Mouse (Mus musculus) liver, postnatal 0 days (tissue): Measurements from ENCODE around the gene Eif4g3. TPM values are rescaled to one million over a fixed set of nuclear protein-coding genes. Genes with fewer than 3 reads are reported as not detected.

ENCODE experiments used
- ATAC-seq: fragments of 200-750 bp; cut with Nextera tagmentation; 2 replicates; pipeline ENCODE4 v1.8.0; 2017; ENCODE audit warnings: mild to moderate bottlenecking, moderate library complexity
- DNase-seq: peaks from one replicate; pipeline ENCODE4 v3.0.0-alpha.2; 2016
- H3K27ac ChIP-seq: fragments of 300-500 bp; sonication (generic); 2 replicates; pipeline ENCODE4 v1.5.1; 2014; ENCODE audit warnings: antibody characterized with exemption, moderate library complexity, mild to moderate bottlenecking, low read depth
- H3K27me3 ChIP-seq: fragments of 300-500 bp; sonication (generic); 2 replicates; pipeline ENCODE4 v1.6.1; 2014; ENCODE audit warnings: low read length, control low read depth, mixed read lengths; ENCODE audit not compliant: insufficient read depth
- H3K36me3 ChIP-seq: fragments of 300-500 bp; sonication (generic); replicated peaks from 2 replicates; pipeline ENCODE4 v1.6.1; 2014; ENCODE audit warnings: mild to moderate bottlenecking, control low read depth, low read length, moderate library complexity, mixed read lengths; ENCODE audit not compliant: insufficient read depth
- H3K4me1 ChIP-seq: fragments of 300-500 bp; sonication (generic); 2 replicates; pipeline ENCODE4 v1.6.1; 2014; ENCODE audit warnings: antibody characterized with exemption, mild to moderate bottlenecking, control low read depth; ENCODE audit not compliant: insufficient read depth
- H3K4me2 ChIP-seq: fragments of 300-500 bp; sonication (generic); 2 replicates; pipeline ENCODE4 v1.6.1; 2014; ENCODE audit warnings: low read depth, mild to moderate bottlenecking, low read length, moderate library complexity, mixed read lengths
- H3K4me3 ChIP-seq: fragments of 300-500 bp; sonication (generic); 2 replicates; pipeline ENCODE4 v1.5.1; 2014; ENCODE audit warnings: low read depth, low read length
- H3K9ac ChIP-seq: fragments of 300-500 bp; sonication (generic); replicated peaks from 2 replicates; pipeline ENCODE4 v1.6.1; 2014; ENCODE audit warnings: mild to moderate bottlenecking, moderate library complexity
- H3K9me3 ChIP-seq: fragments of 300-500 bp; sonication (generic); 2 replicates; pipeline ENCODE4 v1.6.1; 2016; ENCODE audit warnings: mild to moderate bottlenecking, control low read depth, low read length, mixed read lengths
- CTCF ChIP-seq: sonication (generic); IDR thresholded peaks from 2 replicates; pipeline ENCODE4 v1.5.1; 2016; ENCODE audit warnings: antibody characterized with exemption, low read depth
- EP300 ChIP-seq: IDR thresholded peaks from 2 replicates; pipeline ENCODE4 v1.6.1; 2016; ENCODE audit warnings: antibody characterized with exemption, low read depth, mild to moderate bottlenecking
- WGBS: fragments of 180-500 bp; shearing (Covaris S2); extraction: QIAGEN DNeasy Blood & Tissue Kit; methylation state at CpG from one replicate; pipeline ENCODE4 v1.1.7; 2014; ENCODE audit not compliant: insufficient replicate concordance; 5-methylcytosine and 5-hydroxymethylcytosine counted together
- polyA plus RNA-seq: library from polyadenylated mRNA; unstranded; fragments of >200 nt; fragmentation: Nextera tagmentation; extraction: Ambion mirVana; gene quantifications from 2 replicates; pipeline ENCODE4 v1.2.1, GENCODE M21; 2015

The Eif4g3 gene
- polyA plus RNA-seq, 1 experiment from 2014 or later = 5.8 TPM

DNA sequence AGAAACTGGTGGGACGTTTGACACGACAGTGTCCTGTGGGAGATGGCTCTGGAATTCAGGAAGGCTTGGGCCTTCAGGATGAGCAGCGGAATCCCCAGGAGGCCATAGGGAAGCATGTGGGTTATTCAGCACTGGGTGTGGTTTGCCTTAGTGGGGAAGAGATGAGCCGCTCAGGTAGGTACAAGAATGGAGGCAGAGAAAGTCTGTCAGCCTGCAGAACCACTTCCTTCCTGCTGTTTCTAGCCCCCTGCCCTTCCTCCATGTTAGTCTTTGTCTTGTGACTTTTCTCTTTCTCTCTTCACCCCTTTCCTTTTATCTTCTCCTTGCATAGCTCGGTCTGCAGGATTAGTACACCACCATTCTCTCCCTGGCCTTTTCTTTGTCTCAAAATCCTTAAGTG is 229.6 kb downstream of the Eif4g3 start:
- H3K27me3 ChIP-seq = no peaks in the 10 kb centered on the region
- H3K4me3 ChIP-seq = no peak overlapping the region
- 67% methylated on average over 5 of the region's 5 CpGs for WGBS
- H3K4me1 ChIP-seq = peaks cover 32% of the 10 kb centered on the region
- peaks cover 52% of the 10 kb centered on the region for H3K36me3 ChIP-seq
- TF ChIP-seq EP300 = no peak
- TF ChIP-seq CTCF = no peak
- no peaks in the 10 kb centered on the region for H3K9me3 ChIP-seq
- no peak overlapping the region for H3K27ac ChIP-seq
- no peak for DNase-seq
- no peak for ATAC-seq
- H3K9ac ChIP-seq = no peak overlapping the region
- H3K4me2 ChIP-seq = no peak overlapping the region

DNA sequence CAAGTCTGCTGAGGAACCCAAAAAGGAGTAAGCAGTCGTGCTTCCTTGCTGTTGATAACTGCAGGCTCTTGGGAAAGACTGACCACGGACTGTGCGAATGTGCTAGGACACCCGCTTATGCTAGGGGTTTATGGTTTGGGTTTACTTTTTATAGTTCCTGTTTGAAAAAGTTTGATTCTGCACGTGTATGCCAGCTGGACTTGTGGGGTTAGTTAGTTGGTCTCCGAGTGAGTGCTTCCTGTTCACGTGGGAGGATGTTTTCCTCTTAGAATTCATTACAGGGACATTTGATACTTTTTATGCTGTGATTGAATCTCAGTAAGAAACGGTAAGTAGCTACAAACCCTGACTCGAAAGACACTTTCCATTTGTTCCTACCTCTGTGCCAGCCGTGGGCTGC is 230.8 kb downstream of the Eif4g3 start:
- no peak overlapping the region for H3K27ac ChIP-seq
- no peaks in the 10 kb centered on the region for H3K9me3 ChIP-seq
- DNase-seq (no peak), ATAC-seq (no peak)
- WGBS = 64% methylated on average over 10 of the region's 10 CpGs
- no peaks in the 10 kb centered on the region for H3K27me3 ChIP-seq
- H3K4me2 ChIP-seq = no peak overlapping the region
- no peak overlapping the region for H3K4me3 ChIP-seq
- peaks cover 64% of the 10 kb centered on the region for H3K36me3 ChIP-seq
- H3K4me1 ChIP-seq = peaks cover 24% of the 10 kb centered on the region
- no peak for TF ChIP-seq CTCF
- no peak for TF ChIP-seq EP300
- H3K9ac ChIP-seq = no peak overlapping the region

DNA sequence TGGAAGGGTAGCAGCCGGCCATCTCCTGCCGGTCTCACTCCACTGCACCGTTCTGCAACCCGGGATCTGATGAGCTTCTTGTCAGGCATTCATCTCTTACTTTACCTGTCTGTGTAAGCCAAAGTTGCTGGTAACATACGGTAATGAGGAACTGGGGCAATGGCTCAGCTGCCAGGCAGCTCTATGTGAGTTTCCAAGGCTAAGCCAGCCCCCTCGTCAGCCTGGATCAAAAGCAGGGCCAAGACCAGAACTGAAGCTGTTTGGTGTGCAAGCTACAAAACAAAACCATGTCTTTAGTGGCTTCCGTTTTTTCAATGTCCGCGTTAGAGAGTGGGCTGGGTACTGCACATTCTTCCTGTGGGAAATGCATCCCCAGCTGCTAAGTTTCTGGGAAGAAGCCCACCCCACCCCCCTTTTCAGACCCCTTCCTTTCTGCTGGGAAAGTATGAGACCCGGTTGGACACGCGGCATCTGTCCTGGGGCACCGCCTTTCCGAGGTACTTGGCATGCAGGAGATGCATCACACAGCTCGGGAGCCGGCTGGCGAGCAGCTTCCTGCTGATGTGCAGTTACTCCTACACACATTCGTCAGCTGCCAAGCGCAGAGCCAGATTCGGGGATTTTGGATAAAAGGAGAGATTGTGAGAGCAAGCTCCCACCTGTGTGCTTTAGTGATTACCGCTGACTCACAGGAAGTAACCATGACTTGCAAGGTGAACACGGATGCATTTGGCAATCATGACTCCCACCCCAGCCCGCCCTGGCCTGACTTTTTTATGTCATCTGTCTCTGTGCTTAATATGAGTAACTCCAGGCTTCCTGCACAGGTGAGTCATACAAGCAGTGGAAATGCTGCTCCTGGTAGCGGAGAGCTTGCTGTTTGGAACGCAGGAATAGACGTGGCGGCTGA is 254.2 kb downstream of the Eif4g3 start:
- H3K4me3 ChIP-seq = no peak overlapping the region
- H3K27me3 ChIP-seq = peaks cover 26% of the 10 kb centered on the region
- H3K9ac ChIP-seq = no peak overlapping the region
- TF ChIP-seq CTCF (no peak), EP300 (no peak)
- WGBS = 73% methylated on average over 27 of the region's 27 CpGs
- no peaks in the 10 kb centered on the region for H3K9me3 ChIP-seq
- no peak overlapping the region for H3K27ac ChIP-seq
- no peak for ATAC-seq
- H3K4me1 ChIP-seq = peaks cover 22% of the 10 kb centered on the region
- no peak overlapping the region for H3K4me2 ChIP-seq
- DNase-seq = no peak
- H3K36me3 ChIP-seq = peaks cover 43% of the 10 kb centered on the region

DNA sequence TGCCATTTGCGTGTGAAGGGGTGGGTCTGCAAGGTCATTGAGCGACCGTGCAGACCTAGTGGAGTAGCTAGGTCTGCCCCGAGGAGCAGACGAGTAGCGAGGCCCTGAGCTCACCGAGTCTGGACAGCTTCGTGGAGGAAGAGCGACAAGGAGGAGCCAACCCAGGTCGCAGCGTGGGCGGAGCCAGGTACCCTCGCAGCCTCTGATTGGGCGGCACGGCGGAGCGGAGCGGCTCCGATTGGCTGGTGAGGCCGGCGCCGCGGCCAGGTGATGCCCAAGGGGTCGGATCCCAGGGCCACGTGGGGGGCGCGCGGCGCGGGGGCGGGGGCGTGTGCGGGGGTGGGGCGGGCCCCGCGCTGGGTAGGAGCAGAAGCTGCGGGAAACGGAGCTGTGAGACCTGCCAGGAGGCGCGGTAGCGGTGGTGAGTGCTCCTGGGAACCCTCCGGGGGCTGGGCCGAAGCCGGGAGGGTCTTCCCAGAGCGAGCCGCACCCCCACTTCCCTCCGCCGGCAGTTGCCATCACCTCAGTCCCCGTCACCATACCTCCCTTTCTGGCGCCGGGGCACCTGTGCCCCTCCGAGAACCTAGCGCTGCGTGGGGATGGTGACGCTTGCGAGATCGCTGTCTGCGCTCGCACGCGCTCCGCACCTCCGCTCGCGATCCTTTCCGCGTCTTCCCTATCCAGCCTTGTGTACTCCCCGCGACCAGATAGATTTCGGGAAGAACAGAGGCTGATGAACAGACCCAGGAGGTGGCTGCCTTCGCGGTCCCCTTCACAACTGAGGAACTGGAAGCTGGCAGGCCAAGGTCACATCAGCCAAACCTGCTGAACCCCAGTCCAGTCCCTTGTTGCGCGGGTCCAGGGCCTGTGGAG is 257.5 kb downstream of the Eif4g3 start, which contains the start of the genes Sh2d5 and Kif17:
Gene Sh2d5, plus strand, starts transcription at position 316 of the 873 bp plus-strand sequence.
Gene Kif17, plus strand, starts transcription at position 348 of the 873 bp plus-strand sequence.
- peak within 1 kb of the TSS; percentile 52 for H3K4me3 ChIP-seq
- H3K27me3 ChIP-seq = peaks cover 31% of the 10 kb centered on the region
- TF ChIP-seq CTCF (no peak), EP300 (no peak)
- WGBS = 1% methylated on average over 59 of the region's 74 CpGs
- ATAC-seq = peak; percentile 62
- peaks cover 10% of the 10 kb centered on the region for H3K36me3 ChIP-seq
- peak; percentile 78 for DNase-seq
- H3K4me2 ChIP-seq = peak within 1 kb of the TSS; percentile 81
- H3K4me1 ChIP-seq = peaks cover 26% of the 10 kb centered on the region
- H3K27ac ChIP-seq = no peak within 1 kb of the TSS
- H3K9ac ChIP-seq = 0 out of 2 replicates have a peak within 1 kb of the TSS, but pooled peaks have one; percentile 36
- H3K9me3 ChIP-seq = no peaks in the 10 kb centered on the region

DNA sequence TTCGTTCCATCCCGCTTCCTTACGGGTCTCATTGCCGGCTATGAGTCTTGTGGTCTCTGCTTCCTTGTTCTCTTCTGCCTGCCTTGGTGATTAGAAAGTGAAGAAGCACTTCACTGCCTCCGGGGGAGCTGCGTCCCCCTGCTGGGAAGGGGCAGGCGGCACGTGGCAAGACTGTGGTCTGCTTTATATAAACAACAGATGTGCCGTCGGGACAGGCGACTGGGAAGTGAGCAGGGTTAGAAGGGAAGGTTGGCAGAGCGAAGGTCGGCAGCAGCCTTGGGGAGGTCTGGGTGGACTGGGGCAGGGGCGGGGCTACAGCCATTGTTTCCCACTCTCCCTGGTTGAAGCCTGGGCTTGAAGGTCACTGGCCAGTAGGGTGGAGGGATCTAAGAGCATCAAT is 259.0 kb downstream of the Eif4g3 start:
- ATAC-seq (peak; percentile 28; the same call in 1 of the 2 replicates), DNase-seq (peak; percentile 46)
- H3K9me3 ChIP-seq = no peaks in the 10 kb centered on the region
- peak overlapping the region; percentile 18; the same call in 1 of the 2 replicates for H3K9ac ChIP-seq
- no peak for TF ChIP-seq EP300
- TF ChIP-seq CTCF = peak; percentile 42
- 1% methylated on average over 14 of the region's 14 CpGs for WGBS
- H3K27me3 ChIP-seq = peaks cover 31% of the 10 kb centered on the region
- H3K4me3 ChIP-seq = peak overlapping the region; percentile 27
- H3K27ac ChIP-seq = no peak overlapping the region
- peaks cover 26% of the 10 kb centered on the region for H3K4me1 ChIP-seq
- peak overlapping the region; percentile 51 for H3K4me2 ChIP-seq
- H3K36me3 ChIP-seq = peaks cover 4% of the 10 kb centered on the region

DNA sequence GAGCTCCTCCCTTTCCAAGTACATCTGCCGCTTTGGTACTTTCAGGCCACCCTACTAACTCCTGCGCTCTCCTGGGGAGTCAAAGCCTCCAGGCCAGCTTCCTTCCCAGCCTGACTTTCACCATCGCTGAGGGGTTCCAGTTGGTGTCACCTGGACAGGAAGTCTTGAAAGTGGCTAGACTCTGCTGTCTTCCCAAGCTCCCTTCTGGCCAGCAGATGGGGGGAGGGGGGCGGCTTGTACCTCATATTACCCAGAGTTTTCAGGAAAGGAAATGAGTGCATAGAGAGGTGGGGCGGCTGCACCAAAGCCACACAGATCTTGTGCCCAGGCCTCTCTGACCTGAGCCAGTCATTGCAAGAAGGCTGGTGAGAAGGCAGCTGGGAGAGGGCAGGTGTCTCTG is 259.4 kb downstream of the Eif4g3 start:
- Histone ChIP-seq H3K4me2 (peak overlapping the region; percentile 51), H3K4me1 (peaks cover 26% of the 10 kb centered on the region), H3K36me3 (no peaks in the 10 kb centered on the region; the same call in none of the 2 replicates), H3K4me3 (peak overlapping the region; percentile 27), H3K9me3 (no peaks in the 10 kb centered on the region), H3K9ac (0 out of 2 replicates have a peak overlapping the region, but pooled peaks have one; percentile 18), H3K27ac (no peak overlapping the region), H3K27me3 (peaks cover 31% of the 10 kb centered on the region)
- no peak for TF ChIP-seq CTCF
- no peak for TF ChIP-seq EP300
- 30% methylated on average over 5 of the region's 5 CpGs for WGBS
- DNase-seq (no peak), ATAC-seq (no peak)
